Mouse (Mus musculus) cortical plate, adult 2 months (tissue): ENCODE results near the gene Cacna1c.

ENCODE experiments used
- CTCF ChIP-seq: fragments of 200-500 bp; IDR thresholded peaks from 2 replicates; pipeline ENCODE4 v1.5.1; 2011; ENCODE audit warnings: mild to moderate bottlenecking, control low read depth, low read length; ENCODE audit not compliant: insufficient read depth; ENCODE audit errors: extremely low read depth
- POLR2A ChIP-seq: fragments of 200-500 bp; IDR thresholded peaks from 2 replicates; pipeline ENCODE4 v1.6.1; 2011; ENCODE audit warnings: mild to moderate bottlenecking, low read length, control low read depth; ENCODE audit not compliant: insufficient read depth; ENCODE audit errors: extremely low read depth

GRCm38 (mm10) chr6:118812007-118812406 is 384.2 kb downstream of the Cacna1c start:
- no peak for TF ChIP-seq POLR2A
- TF ChIP-seq CTCF = no peak
